19 mouse cellular contexts compared by ENCODE assay signal in the genomic region with DNA sequence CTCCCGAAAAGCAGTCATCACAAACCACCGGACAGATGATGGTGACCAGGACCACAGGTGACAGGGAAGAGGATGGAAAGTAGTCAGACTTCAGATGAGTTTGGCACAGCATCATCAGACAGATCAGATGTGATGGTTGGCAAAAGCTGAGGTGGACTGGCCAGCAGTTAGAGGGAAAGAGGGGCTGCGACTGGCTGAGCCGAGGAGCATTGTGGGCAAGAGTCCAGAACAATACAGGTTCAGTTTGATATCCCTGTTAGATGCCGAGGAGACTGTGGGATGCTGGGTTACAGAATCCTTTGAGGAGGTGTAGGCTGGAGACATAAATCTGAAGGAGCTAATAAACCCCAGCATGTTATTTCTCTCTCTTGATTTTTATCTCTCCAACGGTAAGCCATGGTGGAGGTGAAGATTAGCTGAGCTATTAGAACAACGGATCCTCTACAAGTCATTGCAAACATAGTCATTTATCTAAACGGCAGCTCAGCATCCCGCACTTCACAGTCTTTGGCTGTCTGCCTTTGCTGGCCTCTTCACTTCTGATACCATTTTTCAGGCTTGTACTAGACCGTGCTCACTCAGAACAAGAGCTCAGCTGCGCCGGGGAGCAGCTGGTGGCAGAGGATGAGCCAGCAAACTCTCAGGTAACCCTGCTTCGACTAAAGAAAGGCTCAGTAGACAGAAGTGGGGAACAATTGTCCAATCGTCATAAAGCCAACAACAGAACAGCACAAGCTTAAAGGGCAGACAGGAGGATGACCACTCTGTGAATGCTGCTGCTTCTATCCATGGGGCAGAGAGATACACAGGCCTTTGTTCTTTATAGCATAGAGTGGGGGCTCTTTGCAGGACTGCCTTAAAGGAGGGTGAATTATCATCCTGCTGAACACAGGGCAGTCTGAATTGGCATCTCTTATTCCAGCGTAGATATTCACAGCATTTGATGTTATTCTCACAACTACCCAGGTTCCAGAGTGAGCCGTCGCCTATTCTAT.
DNase-seq lines count a peak whose midpoint lies in the region; ATAC-seq and TF ChIP-seq lines count a peak whose summit lies in the region.
"Had no signal": no experiment of that assay in that cellular context is flagged by ENCODE, and none has a peak within 500 bp of the region (broad histone marks: within the 10 kb centered on the region; RNA-seq: fewer than 3 reads in every experiment).

No protein-coding gene starts in this region.

- no peak overlapping the region for H3K4me3 ChIP-seq in hindbrain, embryonic 13.5 days
- no peak overlapping the region for H3K4me3 ChIP-seq in hindbrain, embryonic 14.5 days (replicated peaks; ENCODE audit: low read length)
- no peak overlapping the region for H3K4me3 ChIP-seq in midbrain, postnatal 0 days (ENCODE audit: low read depth, low read length)
- H3K4me3 ChIP-seq: layer of hippocampus, adult 2 months; limb, embryonic 12.5 days; liver, embryonic 13.5 days; lung, embryonic 15.5 days had no signal

- TF ChIP-seq CTCF in brain, embryonic 14.5 days (IDR thresholded peaks at IDR 0.05; ENCODE audit: borderline replicate concordance, extremely low read depth, insufficient read depth, insufficient read length), result no peak
- TF ChIP-seq CTCF in midbrain, postnatal 0 days (IDR thresholded peaks at IDR 0.05), result no peak

- 73% methylated on average over 17 of the region's 17 CpGs for WGBS in hindbrain, embryonic 13.5 days
- 64% methylated on average over 17 of the region's 17 CpGs for WGBS in hindbrain, embryonic 14.5 days
- WGBS in midbrain, postnatal 0 days, result 66% methylated on average over 17 of the region's 17 CpGs

- H3K36me3 ChIP-seq in hindbrain, embryonic 13.5 days, result no peaks in the 10 kb centered on the region
- H3K36me3 ChIP-seq in hindbrain, embryonic 14.5 days (replicated peaks; ENCODE audit: control insufficient read depth, insufficient read depth), result no peaks in the 10 kb centered on the region
- no peaks in the 10 kb centered on the region for H3K36me3 ChIP-seq in midbrain, postnatal 0 days (ENCODE audit: insufficient read depth, low read length)
- H3K36me3 ChIP-seq: limb, embryonic 12.5 days; liver, embryonic 13.5 days; lung, embryonic 15.5 days had no signal

- no peaks in the 10 kb centered on the region for H3K27me3 ChIP-seq in hindbrain, embryonic 13.5 days
- H3K27me3 ChIP-seq in hindbrain, embryonic 14.5 days (ENCODE audit: control insufficient read depth, insufficient read depth, low read length), result no peaks in the 10 kb centered on the region
- H3K27me3 ChIP-seq in midbrain, postnatal 0 days (ENCODE audit: insufficient read depth, low read length), result no peaks in the 10 kb centered on the region
- H3K27me3 ChIP-seq: liver, embryonic 13.5 days; lung, embryonic 15.5 days had no signal

- no peaks in the 10 kb centered on the region for H3K9me3 ChIP-seq in hindbrain, embryonic 13.5 days
- H3K9me3 ChIP-seq in hindbrain, embryonic 14.5 days (ENCODE audit: control insufficient read depth, low read length), result no peaks in the 10 kb centered on the region
- H3K9me3 ChIP-seq in midbrain, postnatal 0 days (ENCODE audit: low read length), result no peaks in the 10 kb centered on the region
- H3K9me3 ChIP-seq: limb, embryonic 12.5 days; liver, embryonic 13.5 days; lung, embryonic 15.5 days had no signal

- ATAC-seq in hindbrain, embryonic 13.5 days (ENCODE audit: low FRiP score), result peak; percentile 60; the same call in 1 of the 2 replicates
- ATAC-seq in hindbrain, embryonic 14.5 days (ENCODE audit: low FRiP score), result no peak
- no peak for ATAC-seq in midbrain, postnatal 0 days (ENCODE audit: low FRiP score)

- H3K9ac ChIP-seq in hindbrain, embryonic 13.5 days, result no peak overlapping the region
- H3K9ac ChIP-seq in hindbrain, embryonic 14.5 days, result no peak overlapping the region
- no peak overlapping the region for H3K9ac ChIP-seq in midbrain, postnatal 0 days (replicated peaks; ENCODE audit: low read length, poor library complexity, severe bottlenecking)
- H3K9ac ChIP-seq: limb, embryonic 12.5 days; liver, embryonic 13.5 days; lung, embryonic 15.5 days had no signal

- peaks cover 14% of the 10 kb centered on the region for H3K4me1 ChIP-seq in hindbrain, embryonic 13.5 days (replicated peaks)
- H3K4me1 ChIP-seq in hindbrain, embryonic 14.5 days (replicated peaks; ENCODE audit: control insufficient read depth, insufficient read depth, low read length), result no peaks in the 10 kb centered on the region
- H3K4me1 ChIP-seq in midbrain, postnatal 0 days (ENCODE audit: insufficient read depth, low read length), result no peaks in the 10 kb centered on the region
- H3K4me1 ChIP-seq: liver, embryonic 13.5 days; lung, embryonic 15.5 days had no signal

- peak; percentile 22 to 25 for DNase-seq in cerebellum, postnatal 25 days
- no peak for DNase-seq in cerebellum, adult 9-11 months
- no peak for DNase-seq in hindbrain, embryonic 14.5 days (ENCODE audit: low spot score)
- DNase-seq in brain, embryonic 14.5 days (ENCODE audit: low read depth), result peak; percentile 59
- peak; percentile 43 for DNase-seq in midbrain, postnatal 0 days (ENCODE audit: low spot score)
- DNase-seq in right cerebral cortex, postnatal 25 days, result no peak
- DNase-seq in thymus, postnatal 14 days, result no peak
- DNase-seq: adrenal gland, adult 2 months; cerebellum, adult 9-10 months; gastrocnemius, postnatal 14 days; heart, postnatal 10 days; kidney, adult 18-20 months; kidney, postnatal 10 days; liver, embryonic 13.5 days had no signal

- no peak for TF ChIP-seq POLR2A in brain, embryonic 14.5 days (IDR thresholded peaks at IDR 0.05; ENCODE audit: borderline replicate concordance, extremely low read depth, insufficient read depth, insufficient read length, poor library complexity, severe bottlenecking)

- 0 out of 2 replicates have a peak overlapping the region, but pooled peaks have one; percentile 2 for H3K27ac ChIP-seq in hindbrain, embryonic 13.5 days
- no peak overlapping the region for H3K27ac ChIP-seq in hindbrain, embryonic 14.5 days
- H3K27ac ChIP-seq in midbrain, postnatal 0 days (ENCODE audit: low read depth, low read length), result no peak overlapping the region
- H3K27ac ChIP-seq: layer of hippocampus, adult 2 months; limb, embryonic 12.5 days; liver, embryonic 13.5 days; lung, embryonic 15.5 days; macrophage had no signal

- H3K4me2 ChIP-seq in hindbrain, embryonic 13.5 days, result no peak overlapping the region
- no peak overlapping the region for H3K4me2 ChIP-seq in hindbrain, embryonic 14.5 days (replicated peaks)
- no peak overlapping the region for H3K4me2 ChIP-seq in midbrain, postnatal 0 days (ENCODE audit: low read depth, low read length, poor library complexity, severe bottlenecking)
- H3K4me2 ChIP-seq: limb, embryonic 12.5 days; liver, embryonic 13.5 days; lung, embryonic 15.5 days had no signal

Comparison
In these comparisons a context has a peak if more than half of its experiments do, and no peak if none do; other contexts are left out.
1. DNase-seq: peak in cerebellum, postnatal 25 days (2 of 2), brain, embryonic 14.5 days (single experiment) and midbrain, postnatal 0 days (single experiment); none in cerebellum, adult 9-11 months (single experiment), hindbrain, embryonic 14.5 days (single experiment), right cerebral cortex, postnatal 25 days (single experiment) and thymus, postnatal 14 days (single experiment).